Mouse (Mus musculus) liver, adult 2 months (tissue): ENCODE data around the gene Nsmce1. TPM values are rescaled to one million over a fixed set of nuclear protein-coding genes. Genes with fewer than 3 reads are reported as not detected.
A peak's percentile ranks its signal among the peaks of the same experiment; 100 is the strongest.

Experiments used
- DNase-seq: peaks from one replicate; pipeline ENCODE4 v3.0.0-alpha.2; 2011; ENCODE audit warnings: low read depth, low spot score; ENCODE audit errors: extremely low read depth
- H3K27ac ChIP-seq: fragments of 200-500 bp; replicated peaks from 2 replicates; pipeline ENCODE4 v1.5.1; 2012; ENCODE audit warnings: low read depth, mild to moderate bottlenecking, control low read depth, inconsistent platforms, low read length; ENCODE audit not compliant: insufficient read depth
- H3K27me3 ChIP-seq: fragments of 200-500 bp; 2 replicates; pipeline ENCODE4 v1.6.1; 2012; ENCODE audit warnings: mild to moderate bottlenecking, moderate library complexity, low read length, inconsistent platforms; ENCODE audit not compliant: control insufficient read depth, insufficient read depth
- H3K36me3 ChIP-seq: fragments of 200-500 bp; 2 replicates; pipeline ENCODE4 v1.6.1; 2012; ENCODE audit warnings: low read length, inconsistent platforms; ENCODE audit not compliant: control insufficient read depth, insufficient read depth
- H3K4me1 ChIP-seq: fragments of 200-500 bp; 2 replicates; pipeline ENCODE4 v1.6.1; 2011; ENCODE audit warnings: low read length; ENCODE audit not compliant: control insufficient read depth, insufficient read depth
- H3K4me3 ChIP-seq: fragments of 200-500 bp; 2 replicates; pipeline ENCODE4 v1.5.1; 2011; ENCODE audit warnings: low read depth, mild to moderate bottlenecking, control low read depth, low read length, moderate library complexity; ENCODE audit not compliant: insufficient read depth
- H3K79me2 ChIP-seq: fragments of 200-500 bp; 2 replicates; pipeline ENCODE4 v1.6.1; 2012; ENCODE audit warnings: inconsistent platforms, mild to moderate bottlenecking, low read length, moderate library complexity; ENCODE audit not compliant: control insufficient read depth, insufficient read depth
- H3K9ac ChIP-seq: fragments of 200-500 bp; 2 replicates; pipeline ENCODE4 v1.6.1; 2012; ENCODE audit warnings: low read depth, mild to moderate bottlenecking, control low read depth, inconsistent platforms, low read length
- CTCF ChIP-seq: fragments of 200-500 bp; IDR thresholded peaks from 2 replicates; pipeline ENCODE4 v1.5.1; 2011; ENCODE audit warnings: low read depth, low read length, control low read depth
- POLR2A ChIP-seq: fragments of 200-500 bp; IDR thresholded peaks from 2 replicates; pipeline ENCODE4 v1.6.1; 2011; ENCODE audit warnings: low read length, control low read depth; ENCODE audit not compliant: insufficient read depth; ENCODE audit errors: extremely low read depth
- WGBS: fragments of 180-500 bp; shearing (Covaris S2); methylation state at CpG from one replicate; pipeline ENCODE4 v1.1.7; 2018; 5-methylcytosine and 5-hydroxymethylcytosine counted together
- polyA plus RNA-seq: library from polyadenylated mRNA; depleted of rRNA; stranded (reverse); fragments of >200 nt; gene quantifications from 2 replicates; pipeline ENCODE4 v1.2.3, GENCODE M21; 2012; rRNA removed
- total RNA-seq: library from RNA; depleted of rRNA; stranded (reverse); fragments of >200 nt; gene quantifications from 2 replicates; pipeline ENCODE4 v1.2.3, GENCODE M21; 2014; rRNA removed

Nsmce1 gene
- total and polyA plus RNA-seq, 2 experiments, result 19.3 to 19.9 TPM

DNA sequence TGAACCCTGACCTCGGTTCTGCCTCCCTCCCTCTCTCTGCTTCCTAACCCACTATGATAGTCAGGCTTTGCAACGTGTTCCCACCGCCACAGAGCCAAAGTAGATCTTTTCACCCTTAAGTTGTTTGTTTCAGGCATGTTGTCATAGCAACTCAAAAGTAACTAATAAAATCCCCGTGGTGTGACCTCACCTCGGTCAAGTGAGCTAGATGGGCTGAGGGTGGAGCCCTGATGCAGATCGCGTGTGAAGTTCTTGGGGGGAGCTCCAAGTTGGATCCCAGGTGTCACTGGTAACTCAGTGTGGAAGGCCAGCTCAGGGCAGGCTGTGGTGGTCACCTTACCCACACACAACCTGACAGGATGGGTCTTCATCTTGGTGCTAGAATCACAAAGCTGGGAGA lies 63.0 kb downstream of the Nsmce1 start:
- TF ChIP-seq CTCF (no peak), POLR2A (no peak)
- H3K9ac ChIP-seq, result no peak overlapping the region
- H3K79me2 ChIP-seq, result no peaks in the 10 kb centered on the region
- no peak overlapping the region for H3K4me3 ChIP-seq
- no peaks in the 10 kb centered on the region for H3K4me1 ChIP-seq
- WGBS, result 84% methylated on average over 7 of the region's 7 CpGs
- H3K27me3 ChIP-seq, result no peaks in the 10 kb centered on the region
- no peaks in the 10 kb centered on the region for H3K36me3 ChIP-seq
- DNase-seq, result no peak
- no peak overlapping the region for H3K27ac ChIP-seq

GRCm38 (mm10) chr7:125427492-125428090 lies 63.8 kb downstream of the Nsmce1 start:
- H3K36me3 ChIP-seq, result no peaks in the 10 kb centered on the region
- TF ChIP-seq CTCF (no peak), POLR2A (no peak)
- H3K9ac ChIP-seq, result no peak overlapping the region
- 78% methylated on average over 12 of the region's 12 CpGs for WGBS
- no peak for DNase-seq
- H3K4me1 ChIP-seq, result no peaks in the 10 kb centered on the region
- no peak overlapping the region for H3K4me3 ChIP-seq
- H3K27me3 ChIP-seq, result no peaks in the 10 kb centered on the region
- H3K27ac ChIP-seq, result no peak overlapping the region
- H3K79me2 ChIP-seq, result no peaks in the 10 kb centered on the region

DNA sequence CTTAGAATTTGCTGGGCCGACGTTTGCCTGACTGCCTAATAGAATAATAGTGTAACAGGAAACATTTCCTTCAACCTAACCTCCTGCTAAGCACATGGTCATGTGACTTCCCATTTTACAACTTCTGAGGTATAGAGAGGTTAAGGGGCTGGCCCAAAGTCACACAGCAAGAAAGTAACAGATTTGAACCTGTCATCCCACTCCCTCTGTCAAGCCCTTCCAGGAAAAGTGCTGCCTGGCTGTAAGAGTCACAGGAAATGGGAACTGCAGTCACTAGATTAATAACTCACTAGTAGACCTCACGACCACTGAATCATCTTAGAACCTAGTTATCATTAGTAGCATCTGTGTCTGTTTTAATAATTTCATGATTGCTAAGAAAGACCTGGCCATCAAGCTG lies 68.3 kb downstream of the Nsmce1 start:
- H3K4me1 ChIP-seq, result no peaks in the 10 kb centered on the region
- no peaks in the 10 kb centered on the region for H3K27me3 ChIP-seq
- no peak overlapping the region for H3K9ac ChIP-seq
- H3K4me3 ChIP-seq, result no peak overlapping the region
- DNase-seq, result no peak
- no peaks in the 10 kb centered on the region for H3K36me3 ChIP-seq
- TF ChIP-seq CTCF, result no peak
- TF ChIP-seq POLR2A, result no peak
- no peaks in the 10 kb centered on the region for H3K79me2 ChIP-seq
- WGBS, result 72% methylated on average over 3 of the region's 3 CpGs
- H3K27ac ChIP-seq, result no peak overlapping the region

DNA sequence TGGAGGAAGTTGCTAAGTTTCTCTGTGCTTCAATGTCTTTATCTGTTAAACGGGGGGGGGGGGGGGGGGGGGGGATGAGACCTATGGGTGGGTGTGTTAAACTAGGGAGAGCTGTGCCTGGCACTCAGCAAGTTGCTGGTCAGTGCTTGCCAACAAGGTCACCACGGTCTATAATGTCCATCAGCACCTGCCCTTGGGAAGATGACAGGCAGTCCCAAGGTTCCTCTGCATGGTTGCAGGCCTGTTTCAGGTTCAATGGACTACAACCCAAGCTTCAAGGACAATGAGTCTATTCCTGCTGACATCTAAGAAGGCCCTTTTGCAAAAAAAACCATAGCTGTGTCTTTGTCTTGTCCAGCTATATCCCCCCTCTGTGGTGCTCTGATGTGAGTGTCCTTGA lies 69.5 kb downstream of the Nsmce1 start:
- Histone ChIP-seq H3K4me1 (no peaks in the 10 kb centered on the region), H3K27me3 (no peaks in the 10 kb centered on the region), H3K27ac (no peak overlapping the region), H3K79me2 (no peaks in the 10 kb centered on the region), H3K4me3 (no peak overlapping the region), H3K36me3 (no peaks in the 10 kb centered on the region), H3K9ac (no peak overlapping the region)
- WGBS, result 54% methylated on average over 2 of the region's 2 CpGs
- TF ChIP-seq CTCF (no peak), POLR2A (no peak)
- DNase-seq, result no peak

DNA sequence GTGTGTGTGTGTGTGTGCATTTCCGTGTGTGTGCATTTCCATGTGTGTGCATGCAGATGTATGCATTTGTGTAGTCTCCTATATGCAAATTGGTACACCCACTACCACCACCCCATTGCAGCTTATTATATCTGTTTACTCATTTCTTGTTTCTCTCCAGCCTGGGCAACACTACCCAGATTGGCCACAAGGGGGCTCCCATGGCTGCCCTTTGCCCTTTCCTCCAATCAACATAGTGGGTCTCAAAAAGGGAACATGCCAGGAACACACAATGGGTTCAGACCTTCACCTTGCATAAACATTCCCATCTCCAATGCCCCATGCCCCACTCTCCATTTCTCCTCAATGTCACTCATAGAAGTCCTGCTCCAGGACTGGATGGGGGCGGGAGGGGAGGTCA lies 71.2 kb downstream of the Nsmce1 start:
- 61% methylated on average over 2 of the region's 2 CpGs for WGBS
- no peak overlapping the region for H3K27ac ChIP-seq
- DNase-seq, result no peak
- no peaks in the 10 kb centered on the region for H3K36me3 ChIP-seq
- no peak overlapping the region for H3K4me3 ChIP-seq
- H3K79me2 ChIP-seq, result no peaks in the 10 kb centered on the region
- no peaks in the 10 kb centered on the region for H3K4me1 ChIP-seq
- TF ChIP-seq CTCF (peak; percentile 65), POLR2A (no peak)
- H3K9ac ChIP-seq, result no peak overlapping the region
- H3K27me3 ChIP-seq, result no peaks in the 10 kb centered on the region

GRCm38 (mm10) chr7:125418413-125418812 lies 73.0 kb downstream of the Nsmce1 start:
- Histone ChIP-seq H3K27ac (no peak overlapping the region), H3K79me2 (no peaks in the 10 kb centered on the region), H3K27me3 (no peaks in the 10 kb centered on the region), H3K9ac (no peak overlapping the region), H3K36me3 (no peaks in the 10 kb centered on the region), H3K4me3 (no peak overlapping the region), H3K4me1 (no peaks in the 10 kb centered on the region)
- no peak for DNase-seq
- TF ChIP-seq CTCF (no peak), POLR2A (no peak)
- 29% methylated on average over 3 of the region's 3 CpGs for WGBS

Other genes with a start within 250 kb of the Nsmce1 start
- 1.9 and 2.2 TPM in 2 replicates for gene Kdm8, start 46.9 kb downstream of the Nsmce1 start, total RNA-seq
- 2.0 and 2.4 TPM in 2 replicates for gene Kdm8, start 46.9 kb downstream of the Nsmce1 start, polyA plus RNA-seq
- gene Il4ra, start 60.5 kb upstream of the Nsmce1 start, total RNA-seq, result 11.3 and 16.6 TPM in 2 replicates
- gene Il4ra, start 60.5 kb upstream of the Nsmce1 start, polyA plus RNA-seq, result 18.7 and 24.0 TPM in 2 replicates
- 0.09 and 0.67 TPM in 2 replicates for gene Il21r, start 111.8 kb upstream of the Nsmce1 start, total RNA-seq
- 0.62 and 1.2 TPM in 2 replicates for gene Il21r, start 111.8 kb upstream of the Nsmce1 start, polyA plus RNA-seq
- gene Gtf3c1, start 216.2 kb upstream of the Nsmce1 start, total RNA-seq, result 14.9 and 21.0 TPM in 2 replicates
- 23.5 and 24.4 TPM in 2 replicates for gene Gtf3c1, start 216.2 kb upstream of the Nsmce1 start, polyA plus RNA-seq
- 8.5 and 9.9 TPM in 2 replicates for gene D430042O09Rik, start 216.3 kb upstream of the Nsmce1 start, total RNA-seq
- gene D430042O09Rik, start 216.3 kb upstream of the Nsmce1 start, polyA plus RNA-seq, result 8.8 and 9.0 TPM in 2 replicates